Mouse (Mus musculus) lung, adult 2 months (tissue): ENCODE results near the gene Pctp.

Source experiments
- CTCF ChIP-seq: fragments of 200-500 bp; IDR thresholded peaks from 2 replicates; pipeline ENCODE4 v1.5.1; 2011; ENCODE audit warnings: mild to moderate bottlenecking, low read length, control low read depth; ENCODE audit not compliant: insufficient read depth
- POLR2A ChIP-seq: fragments of 200-500 bp; IDR thresholded peaks from 2 replicates; pipeline ENCODE4 v1.6.1; 2011; ENCODE audit warnings: low read depth, mild to moderate bottlenecking, control low read depth, low read length, borderline replicate concordance; ENCODE audit errors: extremely low read depth

GRCm38 (mm10) chr11:90000666-90001065 lies 2.0 kb downstream of the Pctp start:
- TF ChIP-seq CTCF (no peak), POLR2A (no peak)
